Mouse (Mus musculus) lung, postnatal 0 days (tissue): ENCODE results near the gene Naxe. TPM values are rescaled to one million over a fixed set of nuclear protein-coding genes. Genes with fewer than 3 reads are reported as not detected.

ENCODE experiments used
- ATAC-seq: fragments of 200-750 bp; cut with Nextera tagmentation; 2 replicates; pipeline ENCODE4 v1.8.0; 2017; ENCODE audit warnings: moderate library complexity
- DNase-seq: peaks from one replicate; pipeline ENCODE4 v3.0.0-alpha.2; 2016; ENCODE audit warnings: low spot score
- H3K27ac ChIP-seq: fragments of 300-500 bp; sonication (generic); 2 replicates; pipeline ENCODE4 v1.5.1; 2014; ENCODE audit warnings: antibody characterized with exemption, mild to moderate bottlenecking, low read length, mixed read lengths
- H3K27me3 ChIP-seq: fragments of 300-500 bp; sonication (generic); replicated peaks from 2 replicates; pipeline ENCODE4 v1.6.1; 2014; ENCODE audit warnings: low read length, mixed read lengths; ENCODE audit not compliant: insufficient read depth
- H3K36me3 ChIP-seq: fragments of 300-500 bp; sonication (generic); 2 replicates; pipeline ENCODE4 v1.6.1; 2014; ENCODE audit warnings: low read length, mixed read lengths; ENCODE audit not compliant: insufficient read depth
- H3K4me1 ChIP-seq: fragments of 300-500 bp; sonication (generic); 2 replicates; pipeline ENCODE4 v1.6.1; 2014; ENCODE audit warnings: antibody characterized with exemption, low read depth, low read length, mixed read lengths; ENCODE audit not compliant: insufficient read depth
- H3K4me2 ChIP-seq: fragments of 300-500 bp; sonication (generic); replicated peaks from 2 replicates; pipeline ENCODE4 v1.6.1; 2014; ENCODE audit warnings: low read depth, mild to moderate bottlenecking, low read length, moderate library complexity, mixed read lengths
- H3K4me3 ChIP-seq: fragments of 300-500 bp; sonication (generic); 2 replicates; pipeline ENCODE4 v1.5.1; 2014; ENCODE audit warnings: low read depth, low read length
- H3K9ac ChIP-seq: fragments of 300-500 bp; sonication (generic); replicated peaks from 2 replicates; pipeline ENCODE4 v1.6.1; 2014; ENCODE audit warnings: low read depth, mild to moderate bottlenecking
- H3K9me3 ChIP-seq: fragments of 300-500 bp; sonication (generic); 2 replicates; pipeline ENCODE4 v1.6.1; 2016; ENCODE audit warnings: low read length, mixed read lengths
- CTCF ChIP-seq: IDR thresholded peaks from 2 replicates; pipeline ENCODE4 v1.5.1; 2016; ENCODE audit warnings: antibody characterized with exemption, mild to moderate bottlenecking
- EP300 ChIP-seq: IDR thresholded peaks from 2 replicates; pipeline ENCODE4 v1.6.1; 2016; ENCODE audit warnings: antibody characterized with exemption, mild to moderate bottlenecking, control low read depth
- WGBS: fragments of 180-500 bp; shearing (Covaris S2); extraction: QIAGEN DNeasy Blood & Tissue Kit; methylation state at CpG from one replicate; pipeline ENCODE4 v1.1.7; 2014; 5-methylcytosine and 5-hydroxymethylcytosine counted together
- polyA plus RNA-seq: library from polyadenylated mRNA; unstranded; fragments of >200 nt; fragmentation: Nextera tagmentation; extraction: Ambion mirVana; gene quantifications from 2 replicates; pipeline ENCODE4 v1.2.1, GENCODE M21; 2015

Gene Naxe
- polyA plus RNA-seq, 1 experiment from 2014 or later = 186 TPM

DNA sequence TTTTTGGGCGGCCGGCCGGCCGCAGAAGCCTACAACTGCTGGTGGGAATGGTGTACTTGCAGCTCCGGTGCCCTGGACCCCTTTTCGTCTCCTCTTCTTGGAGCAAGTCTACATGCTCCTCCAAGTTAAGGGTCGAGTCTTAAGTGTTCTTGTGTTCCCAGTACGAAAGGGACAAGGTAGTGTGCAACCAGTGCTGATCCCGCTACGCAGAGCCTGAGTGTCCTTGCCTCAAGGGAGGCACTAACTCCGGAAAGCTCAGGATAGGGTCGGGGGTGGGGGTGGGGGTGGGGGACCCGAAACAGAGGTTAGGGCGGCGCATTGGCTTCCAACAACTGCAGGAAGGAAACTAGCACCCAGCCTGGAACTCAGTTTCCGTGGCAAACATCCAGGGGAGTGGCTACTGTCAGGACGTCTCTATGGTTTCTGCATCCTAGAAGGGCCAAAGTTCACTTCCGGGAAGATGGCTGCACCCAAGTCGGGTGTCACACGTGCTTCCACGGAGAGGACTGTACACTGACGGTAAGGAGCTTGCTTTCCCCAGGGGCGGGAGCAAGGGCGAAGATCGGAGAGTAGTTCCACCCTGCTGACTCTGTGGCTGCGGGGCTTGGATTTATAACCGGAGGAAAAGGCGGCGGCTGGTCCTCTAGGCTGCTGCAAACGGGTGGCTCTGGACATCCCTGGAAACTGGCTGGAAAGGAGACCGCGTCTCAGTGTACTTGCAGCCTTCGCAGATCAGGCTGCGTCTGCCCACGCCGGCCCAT lies 15.5 kb downstream of the Naxe start, which contains the start of gene Gpatch4:
Gene Gpatch4, plus strand, starts transcription at position 448 of the 761 bp plus-strand sequence.
- H3K4me3 ChIP-seq = peak within 1 kb of the TSS; percentile 67
- 8% methylated on average over 36 of the region's 36 CpGs for WGBS
- DNase-seq (peak; percentile 96), ATAC-seq (peak; percentile 96)
- H3K36me3 ChIP-seq = no peaks in the 10 kb centered on the region; the same call in 1 of the 2 replicates
- peak within 1 kb of the TSS; percentile 80 for H3K4me2 ChIP-seq
- TF ChIP-seq CTCF (no peak), EP300 (0 out of 2 replicates have a peak, but pooled peaks have one; percentile 15)
- H3K9me3 ChIP-seq = no peaks in the 10 kb centered on the region
- no peaks in the 10 kb centered on the region for H3K27me3 ChIP-seq
- peaks cover 8% of the 10 kb centered on the region for H3K4me1 ChIP-seq
- peak within 1 kb of the TSS; percentile 57; the same call in 1 of the 2 replicates for H3K27ac ChIP-seq
- peak within 1 kb of the TSS; percentile 36 for H3K9ac ChIP-seq

DNA sequence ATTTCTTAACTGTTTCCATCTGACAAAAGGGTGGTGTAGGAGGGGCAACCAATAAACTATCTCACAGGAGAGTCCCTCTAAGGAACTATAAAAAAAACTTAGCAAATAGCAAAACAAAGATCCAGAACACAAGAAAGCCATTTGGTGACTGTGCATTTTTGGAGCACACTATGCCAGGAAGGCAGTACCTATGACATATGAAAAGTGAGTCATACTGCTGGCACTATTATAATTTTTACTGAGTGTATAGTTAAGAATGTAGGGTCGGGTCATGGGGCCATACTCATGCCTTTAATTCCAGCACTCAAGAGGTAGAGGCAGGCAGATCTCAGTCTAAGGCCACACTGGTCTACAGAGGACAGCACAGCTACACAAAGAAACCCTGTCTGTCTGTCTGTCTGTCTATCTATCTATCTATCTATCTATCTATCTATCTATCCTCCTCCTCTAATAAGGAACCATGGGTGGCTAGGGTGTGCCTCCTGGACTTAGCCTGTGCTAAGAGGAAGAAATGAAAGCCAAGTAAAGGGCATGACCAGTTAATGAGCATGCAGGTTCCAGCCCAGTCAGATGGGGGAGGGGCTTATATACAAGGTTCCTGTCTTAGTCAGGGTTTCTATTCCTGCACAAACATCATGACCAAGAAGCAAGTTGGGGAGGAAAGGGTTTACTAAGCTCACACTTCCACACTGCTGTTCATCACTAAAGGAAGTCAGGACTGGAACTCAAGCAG lies 22.6 kb downstream of the Naxe start:
- 39% methylated on average over 1 of the region's 1 CpGs for WGBS
- H3K27me3 ChIP-seq = 0 out of 2 replicates have a peak, but pooled peaks cover 4% of the 10 kb centered on the region

DNA sequence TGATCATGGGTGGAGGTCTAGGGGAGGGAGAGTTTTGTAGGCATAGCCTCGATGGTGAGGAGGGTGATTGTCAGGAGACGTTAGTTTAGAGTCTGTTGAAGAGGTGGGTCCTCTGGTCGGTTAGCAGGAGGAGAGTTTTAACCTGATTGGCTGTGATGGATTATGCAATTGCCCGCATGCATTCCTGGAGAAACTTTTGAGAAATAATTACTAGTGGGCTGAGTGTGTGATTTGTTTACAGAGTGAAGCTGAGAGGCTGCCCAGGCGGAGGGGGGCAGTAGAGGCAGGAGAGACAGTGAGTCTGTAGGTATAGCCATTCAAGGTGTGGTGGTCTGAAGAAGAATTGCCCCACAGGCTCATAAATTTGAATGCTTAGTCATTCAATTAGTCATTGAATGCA lies 24.8 kb downstream of the Naxe start:
- ATAC-seq (peak; percentile 58), DNase-seq (peak; percentile 65)
- Histone ChIP-seq H3K4me2 (no peak overlapping the region), H3K36me3 (no peaks in the 10 kb centered on the region), H3K4me1 (peaks cover 4% of the 10 kb centered on the region; the same call in 1 of the 2 replicates), H3K9ac (no peak overlapping the region), H3K27ac (no peak overlapping the region), H3K4me3 (no peak overlapping the region), H3K9me3 (no peaks in the 10 kb centered on the region), H3K27me3 (0 out of 2 replicates have a peak, but pooled peaks cover 4% of the 10 kb centered on the region)
- TF ChIP-seq EP300 (no peak; the same call in 1 of the 2 replicates), CTCF (no peak)
- 18% methylated on average over 5 of the region's 5 CpGs for WGBS

More for the DNA sequence above, 22.6 kb downstream of the Naxe start:
- Histone ChIP-seq H3K36me3 (no peaks in the 10 kb centered on the region), H3K27ac (no peak overlapping the region), H3K4me3 (no peak overlapping the region), H3K4me2 (no peak overlapping the region), H3K4me1 (peaks cover 4% of the 10 kb centered on the region; the same call in 1 of the 2 replicates), H3K9me3 (no peaks in the 10 kb centered on the region), H3K9ac (no peak overlapping the region)
- ATAC-seq (no peak; the same call in 1 of the 2 replicates), DNase-seq (no peak)
- no peak for TF ChIP-seq EP300
- TF ChIP-seq CTCF = no peak

DNA sequence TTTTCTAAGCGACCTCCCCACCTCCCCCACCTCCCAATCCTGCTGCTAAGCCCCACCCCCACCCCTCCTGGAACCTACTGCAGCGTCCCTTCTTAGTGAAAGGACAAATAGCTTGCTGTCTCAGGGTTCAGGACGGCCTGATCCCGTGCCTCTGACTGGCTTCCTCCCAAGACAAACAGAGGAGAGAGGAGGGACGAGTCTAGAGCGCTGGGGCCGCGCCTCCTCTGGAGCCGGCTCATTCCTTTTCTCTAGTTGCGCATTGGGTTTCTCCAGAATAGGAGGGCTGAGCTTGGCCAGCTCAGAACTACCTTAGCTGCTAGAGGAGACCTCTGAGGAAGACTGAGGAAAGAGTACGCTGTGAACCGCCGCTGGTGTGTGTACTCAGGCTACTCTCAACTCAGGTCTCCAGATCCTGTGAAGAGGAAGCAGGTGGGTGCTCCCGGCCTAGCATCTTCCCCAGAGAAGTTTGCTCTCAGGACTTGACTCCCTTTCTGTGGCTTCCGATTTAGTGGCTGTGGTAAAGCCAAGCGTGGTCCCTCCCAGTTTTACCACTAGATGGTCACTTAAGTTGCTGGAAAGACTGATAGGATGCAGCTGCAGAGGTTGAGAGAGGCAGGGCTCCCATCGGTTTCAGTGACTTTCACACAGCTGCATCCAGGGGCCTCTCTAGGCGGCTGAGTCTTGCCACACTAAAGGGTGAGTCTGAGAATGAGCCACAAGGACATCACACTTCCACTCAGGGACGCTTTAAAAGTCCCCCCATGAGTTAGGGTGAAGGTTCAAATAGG lies 27.5 kb downstream of the Naxe start:
- Histone ChIP-seq H3K27me3 (peaks cover 4% of the 10 kb centered on the region; the same call in 1 of the 2 replicates), H3K4me1 (peaks cover 4% of the 10 kb centered on the region; the same call in 1 of the 2 replicates), H3K4me2 (0 out of 2 replicates have a peak overlapping the region, but pooled peaks have one; percentile 25), H3K4me3 (no peak overlapping the region), H3K36me3 (no peaks in the 10 kb centered on the region), H3K9me3 (no peaks in the 10 kb centered on the region), H3K27ac (no peak overlapping the region), H3K9ac (no peak overlapping the region)
- DNase-seq = peak; percentile 85
- peak; percentile 85 for ATAC-seq
- WGBS = 9% methylated on average over 19 of the region's 19 CpGs
- TF ChIP-seq EP300 (peak; percentile 67), CTCF (no peak)

DNA sequence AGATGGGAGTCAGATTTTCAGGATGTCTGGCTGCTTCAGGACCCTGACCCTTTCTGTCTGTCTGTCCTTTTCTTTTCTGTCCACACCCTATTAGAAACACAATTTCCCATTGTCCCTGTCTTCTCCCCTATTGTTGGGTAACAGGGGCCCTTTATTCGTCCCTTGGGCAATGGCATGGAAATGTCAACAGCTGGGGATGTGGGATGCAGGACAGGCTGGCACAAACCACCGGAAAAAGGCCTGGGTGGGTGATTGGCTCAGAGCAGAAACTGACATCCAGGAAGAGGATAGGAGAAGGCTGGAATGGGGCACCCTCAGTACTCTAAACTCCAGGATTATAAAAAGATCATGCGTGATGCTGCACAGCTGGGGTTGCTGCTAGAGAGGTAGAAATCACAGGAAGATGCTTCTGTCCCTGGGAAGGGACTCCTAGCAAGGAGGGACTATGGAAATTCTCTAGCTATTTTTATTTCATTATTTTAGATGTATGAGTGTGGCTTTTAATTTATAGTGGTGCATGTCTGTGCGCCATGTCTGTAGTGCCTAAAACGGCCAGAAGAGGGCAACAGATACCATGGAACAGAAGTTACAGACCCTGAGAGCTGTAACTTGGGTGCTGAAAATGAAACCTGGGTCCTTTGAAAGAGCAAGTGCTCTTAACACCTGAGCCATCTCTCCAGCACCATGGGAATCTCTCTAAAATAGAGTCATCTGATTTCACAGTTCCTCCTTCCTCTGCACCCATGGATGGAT lies 30.7 kb downstream of the Naxe start, which contains the start of gene Hapln2:
Gene Hapln2, minus strand, starts transcription at position 150 of the 753 bp plus-strand sequence.
- Histone ChIP-seq H3K27ac (no peak within 1 kb of the TSS), H3K36me3 (no peaks in the 10 kb centered on the region), H3K9me3 (no peaks in the 10 kb centered on the region), H3K4me2 (no peak within 1 kb of the TSS), H3K4me3 (no peak within 1 kb of the TSS), H3K27me3 (peaks cover 31% of the 10 kb centered on the region), H3K4me1 (peaks cover 16% of the 10 kb centered on the region), H3K9ac (no peak within 1 kb of the TSS)
- TF ChIP-seq CTCF = peak; percentile 71
- no peak for TF ChIP-seq EP300
- WGBS = 52% methylated on average over 5 of the region's 5 CpGs
- no peak for DNase-seq
- no peak for ATAC-seq
